Mouse (Mus musculus): ENCODE data around the gene Cdh3.

- no peak for TF ChIP-seq CTCF (IDR thresholded peaks at IDR 0.05; ENCODE audit: low read depth)
- no peak for TF ChIP-seq EP300 (IDR thresholded peaks at IDR 0.05; ENCODE audit: low read depth)
Measured at GRCm38 (mm10) chr8:106515946-106516479, 5.3 kb downstream of the Cdh3 start.
